Mouse (Mus musculus) forebrain, embryonic 13.5 days (tissue): ENCODE results near the gene P4htm. TPM values are rescaled to one million over a fixed set of nuclear protein-coding genes. Genes with fewer than 3 reads are reported as not detected.
A peak's percentile ranks its signal among the peaks of the same experiment; 100 is the strongest.

Experiments
- microRNA counts: library from miRNA; unstranded; fragments of <30 nt; microRNA quantifications from one replicate; lab custom pipeline; 2016
- microRNA-seq: library from miRNA; unstranded; fragments of <30 nt; microRNA quantifications from one replicate; pipeline ENCODE4, GENCODE M21; 2016
- polyA plus RNA-seq: library from polyadenylated mRNA; unstranded; fragments of >200 nt; fragmentation: Nextera tagmentation; extraction: Ambion mirVana; gene quantifications from 2 replicates; pipeline ENCODE4 v1.2.1, GENCODE M21; 2015

P4htm gene
- polyA plus RNA-seq, 1 experiment from 2014 or later: 16.6 TPM

MicroRNAs within 50 kb of the gene (microRNA counts, 519-probe panel; counts per million panel counts)
- microRNA mmu-miR-191 (lab: Ali Mortazavi, UCI) (3,827 counts per million, percentile 75 among the panel's probes with 10 or more counts), microRNA mmu-miR-425 (lab: Ali Mortazavi, UCI) (3,360 counts per million, percentile 71 among the panel's probes with 10 or more counts)

Small RNA genes within 50 kb of the gene (microRNA-seq; reads per million reads assigned to microRNA genes)
- gene Gm24083: not detected
- gene Mir191: not detected
- 1,393 reads per million, percentile 81 among the genes with 10 or more reads in this experiment for gene Mir425

Other genes with a start within 250 kb of the P4htm start
- gene Usp4, start 249.8 kb downstream of the P4htm start, polyA plus RNA-seq: 132 and 142 TPM in 2 replicates
- gene 1700102P08Rik, start 204.9 kb downstream of the P4htm start, polyA plus RNA-seq: 1.5 and 2.0 TPM in 2 replicates
- gene Ccdc36, start 169.2 kb downstream of the P4htm start, polyA plus RNA-seq: 1.1 and 1.2 TPM in 2 replicates
- gene BC048562, start 161.2 kb downstream of the P4htm start, polyA plus RNA-seq: not detected in 2 replicates
- gene Ccdc71, start 137.1 kb downstream of the P4htm start, polyA plus RNA-seq: 50.1 and 53.8 TPM in 2 replicates
- gene Klhdc8b, start 136.1 kb downstream of the P4htm start, polyA plus RNA-seq: 54.1 and 63.9 TPM in 2 replicates
- gene Lamb2, start 117.9 kb downstream of the P4htm start, polyA plus RNA-seq: 18.7 and 22.9 TPM in 2 replicates
- gene Usp19, start 107.1 kb downstream of the P4htm start, polyA plus RNA-seq: 69.7 and 80.6 TPM in 2 replicates
- gene Qars, start 90.0 kb downstream of the P4htm start, polyA plus RNA-seq: 80.4 and 91.2 TPM in 2 replicates
- 132 and 144 TPM in 2 replicates for gene Qrich1, start 80.9 kb downstream of the P4htm start, polyA plus RNA-seq
- gene Impdh2, start 37.4 kb downstream of the P4htm start, polyA plus RNA-seq: 135 and 143 TPM in 2 replicates
- gene Ndufaf3, start 30.2 kb downstream of the P4htm start, polyA plus RNA-seq: 64.8 and 70.4 TPM in 2 replicates
- 230 and 246 TPM in 2 replicates for gene Dalrd3, start 27.8 kb downstream of the P4htm start, polyA plus RNA-seq
- gene Wdr6, start 18.9 kb downstream of the P4htm start, polyA plus RNA-seq: 203 and 256 TPM in 2 replicates
- 55.9 and 58.2 TPM in 2 replicates for gene Arih2, start 51.7 kb upstream of the P4htm start, polyA plus RNA-seq
- gene Slc25a20, start 64.4 kb upstream of the P4htm start, polyA plus RNA-seq: 39.0 and 41.3 TPM in 2 replicates
- 32.8 and 34.2 TPM in 2 replicates for gene Prkar2a, start 91.6 kb upstream of the P4htm start, polyA plus RNA-seq
- gene Ip6k2, start 186.1 kb upstream of the P4htm start, polyA plus RNA-seq: 153 and 172 TPM in 2 replicates
- gene Nckipsd, start 210.7 kb upstream of the P4htm start, polyA plus RNA-seq: 15.2 and 17.6 TPM in 2 replicates
- gene Celsr3, start 228.7 kb upstream of the P4htm start, polyA plus RNA-seq: 13.3 and 14.4 TPM in 2 replicates